Mouse (Mus musculus) gastrocnemius, adult 18-20 months (tissue): Measurements from ENCODE around the gene Pbld1. TPM values are rescaled to one million over a fixed set of nuclear protein-coding genes. Genes with fewer than 3 reads are reported as not detected.

Experiments used
- DNase-seq: peaks from one replicate; pipeline ENCODE4 v3.0.0; 2021; ENCODE audit warnings: low spot score
- total RNA-seq, 2 experiments: library from RNA; stranded (reverse); gene quantifications; 2 replicates each; pipeline ENCODE4 v1.2.3; 2021

Pbld1 gene
- total RNA-seq, 2 experiments from 2014 or later = 0.73 to 1.1 TPM

GRCm38 (mm10) chr10:63092616-63093550, 32.9 kb downstream of the Pbld1 start:
- DNase-seq = no peak

DNA sequence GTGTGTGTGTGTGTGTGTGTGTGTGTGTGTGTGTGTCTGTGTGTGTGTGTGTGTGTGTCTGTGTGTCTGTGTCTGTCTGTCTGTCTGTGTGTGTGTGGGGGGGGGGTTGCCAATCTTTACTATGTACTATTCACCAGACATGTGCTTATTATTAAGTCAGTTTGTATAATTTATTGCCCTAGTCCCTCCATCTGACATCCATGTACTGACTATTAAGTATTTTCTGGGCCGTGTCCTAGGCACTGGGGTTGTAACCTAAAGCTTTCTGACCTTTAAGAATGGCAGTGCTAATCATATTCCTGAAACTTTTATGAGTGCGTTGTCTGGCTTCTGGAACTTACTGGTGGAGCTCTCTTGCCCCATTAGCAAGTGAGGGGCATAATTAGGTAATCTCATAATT, 36.8 kb downstream of the Pbld1 start:
- no peak for DNase-seq

GRCm38 (mm10) chr10:63098191-63098590, 38.2 kb downstream of the Pbld1 start:
- no peak for DNase-seq

GRCm38 (mm10) chr10:63099521-63099920, 39.6 kb downstream of the Pbld1 start, which contains the start of gene Atoh7:
Gene Atoh7 (plus strand): TSS chr10:63099651.
- DNase-seq = no peak

DNA sequence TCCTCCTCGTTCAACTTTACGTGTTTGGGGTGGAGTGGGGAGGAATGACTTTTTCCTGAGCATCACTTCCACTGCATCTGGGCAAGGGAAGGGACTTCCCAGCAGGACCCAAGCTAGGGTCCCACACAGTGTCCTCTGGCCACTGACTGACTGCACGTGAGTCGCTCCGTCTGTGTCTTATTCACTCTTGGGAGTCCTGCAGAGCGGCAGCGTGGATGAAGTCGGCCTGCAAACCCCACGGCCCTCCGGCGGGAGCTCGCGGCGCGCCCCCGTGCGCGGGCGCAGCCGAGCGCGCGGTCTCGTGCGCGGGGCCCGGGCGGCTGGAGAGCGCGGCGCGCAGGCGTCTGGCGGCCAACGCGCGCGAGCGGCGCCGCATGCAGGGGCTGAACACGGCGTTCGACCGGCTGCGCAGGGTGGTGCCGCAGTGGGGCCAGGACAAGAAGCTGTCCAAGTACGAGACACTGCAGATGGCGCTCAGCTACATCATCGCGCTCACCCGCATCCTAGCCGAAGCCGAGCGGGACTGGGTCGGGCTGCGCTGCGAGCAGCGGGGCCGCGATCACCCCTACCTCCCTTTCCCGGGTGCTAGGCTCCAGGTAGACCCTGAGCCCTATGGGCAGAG, 40.1 kb downstream of the Pbld1 start:
- no peak for DNase-seq

DNA sequence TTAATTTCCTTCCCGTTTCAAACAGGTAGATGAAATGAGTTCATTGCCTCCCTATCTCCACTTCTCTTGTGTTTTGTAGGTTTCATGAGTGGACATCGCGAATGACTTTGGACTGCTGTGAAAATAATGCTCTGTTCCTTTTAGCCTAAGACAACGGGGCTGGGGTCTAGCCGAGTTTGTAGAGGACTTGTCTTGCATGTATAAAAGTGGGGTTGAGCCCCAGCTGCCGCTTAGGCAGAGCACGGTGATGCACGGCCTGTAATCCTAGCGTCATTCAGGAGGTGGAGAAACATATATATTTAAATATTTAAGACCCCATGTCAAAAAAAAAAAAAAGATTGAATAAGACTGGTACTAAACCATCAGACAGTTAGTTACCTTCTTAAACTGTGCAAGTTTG, 40.7 kb downstream of the Pbld1 start:
- no peak for DNase-seq

- no peak for DNase-seq
Observed at GRCm38 (mm10) chr10:63113027-63113604, 53.2 kb downstream of the Pbld1 start.

- DNase-seq = no peak
Observed at GRCm38 (mm10) chr10:63113716-63114360, 53.9 kb downstream of the Pbld1 start.

DNA sequence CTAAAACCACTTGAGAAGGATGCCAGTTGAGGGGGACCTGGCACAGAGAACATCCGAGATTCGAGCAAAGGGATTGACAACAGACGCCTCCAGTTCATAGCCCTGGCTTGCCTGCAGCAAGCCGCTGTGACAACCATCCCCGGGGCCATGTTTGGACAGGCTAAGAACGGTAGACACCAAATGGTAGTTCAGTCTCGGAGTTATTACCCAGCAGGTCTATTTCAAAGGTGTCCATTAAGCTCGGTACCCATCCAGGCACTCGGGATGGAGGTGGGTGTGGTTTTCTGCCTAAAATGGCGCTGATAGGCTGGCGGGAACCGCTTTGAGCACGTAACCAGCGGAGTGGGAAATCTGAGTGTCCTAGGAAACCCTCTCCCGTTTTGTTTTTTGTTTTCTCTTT, 55.9 kb downstream of the Pbld1 start:
- no peak for DNase-seq

- no peak for DNase-seq
Observed at GRCm38 (mm10) chr10:63116376-63116775, 56.4 kb downstream of the Pbld1 start.

GRCm38 (mm10) chr10:63117583-63117982, 57.6 kb downstream of the Pbld1 start:
- no peak for DNase-seq

DNA sequence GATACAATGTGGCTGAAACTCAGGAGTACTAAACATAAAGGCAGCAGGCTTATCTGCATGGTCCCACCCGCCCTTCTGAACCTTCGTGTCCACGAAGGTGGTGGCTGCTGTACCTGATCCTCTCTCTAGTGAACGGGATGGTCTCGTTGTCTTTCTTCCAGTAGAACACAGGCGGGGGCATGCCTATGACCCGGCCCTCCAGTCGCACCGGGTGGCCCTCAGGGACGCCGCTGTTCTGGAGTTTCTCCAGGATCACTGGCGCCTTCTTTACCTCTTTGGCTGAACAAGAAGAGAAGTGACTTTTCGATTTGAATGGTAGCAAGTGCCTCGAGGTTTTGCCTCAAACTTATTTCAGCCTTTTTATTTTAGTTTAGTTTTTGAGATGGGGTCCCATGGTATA, 60.0 kb downstream of the Pbld1 start:
- DNase-seq = no peak

DNA sequence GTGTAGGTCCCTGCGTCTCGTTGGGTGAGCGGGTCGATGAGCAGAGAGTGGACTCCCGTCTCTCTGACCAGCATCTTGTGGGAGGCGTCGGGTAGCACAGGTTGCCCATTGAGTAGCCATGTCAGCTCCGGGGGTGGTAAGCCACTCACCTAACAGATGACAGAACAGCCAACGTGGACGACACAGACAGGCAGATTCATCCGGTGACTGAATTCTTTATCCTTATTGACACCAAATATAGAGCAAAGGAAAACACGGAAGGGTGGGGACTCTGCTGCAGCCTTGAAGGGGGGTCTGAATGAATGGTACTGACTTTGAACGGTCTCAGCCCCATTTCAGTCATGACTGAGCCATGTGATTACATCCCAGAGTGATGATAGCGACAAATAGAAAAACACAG, 62.0 kb downstream of the Pbld1 start:
- DNase-seq = no peak

- no peak for DNase-seq
Observed at GRCm38 (mm10) chr10:63122516-63122915, 62.6 kb downstream of the Pbld1 start.

DNA sequence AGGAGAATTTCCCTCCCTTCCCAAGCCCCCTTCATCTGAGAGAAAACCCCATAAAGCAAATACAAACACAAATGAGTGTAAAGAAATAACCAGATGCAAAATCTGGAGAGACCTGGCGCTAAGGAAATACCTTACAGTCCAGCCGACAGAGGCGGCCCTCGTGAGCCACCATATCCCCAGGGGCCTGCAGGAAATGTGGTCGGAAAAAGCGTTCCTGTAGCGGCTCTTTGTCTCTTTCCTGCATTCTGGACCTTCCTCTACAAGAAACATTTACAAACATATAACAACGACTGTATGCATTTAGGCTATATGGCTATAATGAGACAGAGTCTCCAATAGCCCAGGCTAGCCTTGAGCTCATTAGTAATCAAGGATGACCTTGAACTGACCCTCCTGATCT, 63.2 kb downstream of the Pbld1 start:
- DNase-seq = no peak

GRCm38 (mm10) chr10:63124016-63124415, 64.1 kb downstream of the Pbld1 start:
- DNase-seq = no peak

DNA sequence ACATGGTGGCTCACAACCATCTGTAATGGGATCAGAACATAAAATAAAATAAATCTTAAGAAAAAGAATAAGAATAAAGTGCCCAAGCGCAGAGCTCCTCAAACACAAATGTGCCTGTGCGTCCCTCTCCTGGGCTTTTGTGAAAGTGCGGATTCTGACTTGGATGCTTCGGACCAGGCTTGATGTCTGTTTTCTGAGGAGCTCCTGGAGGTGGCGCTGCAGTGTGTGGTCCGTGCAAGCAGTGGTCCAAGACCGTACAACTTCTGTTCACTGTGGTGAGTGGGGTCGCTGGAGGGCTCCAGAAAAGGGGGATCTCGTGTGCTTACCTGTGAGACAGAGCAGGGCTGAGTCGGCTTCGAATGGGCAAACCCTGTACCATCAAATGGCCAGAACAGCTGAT, 65.4 kb downstream of the Pbld1 start:
- DNase-seq = no peak

- DNase-seq = no peak
Observed at GRCm38 (mm10) chr10:63126116-63126515, 66.2 kb downstream of the Pbld1 start.

GRCm38 (mm10) chr10:63127156-63127555, 67.2 kb downstream of the Pbld1 start:
- DNase-seq = no peak
